Mouse (Mus musculus) liver, embryonic 13.5 days (tissue): ENCODE data around the gene Luc7l3. TPM values are rescaled to one million over a fixed set of nuclear protein-coding genes. Genes with fewer than 3 reads are reported as not detected.

Experiments
- ATAC-seq: fragments of 200-750 bp; cut with Nextera tagmentation; 2 replicates; pipeline ENCODE4 v1.8.0; 2017; ENCODE audit warnings: low read depth, mild to moderate bottlenecking, moderate number of reproducible peaks, moderate library complexity
- DNase-seq: peaks from one replicate; pipeline ENCODE4 v3.0.0; 2022
- H3K27ac ChIP-seq: fragments of 300-500 bp; sonication (generic); 2 replicates; pipeline ENCODE4 v1.5.1; 2015; ENCODE audit warnings: moderate library complexity, mild to moderate bottlenecking, inconsistent platforms
- H3K27me3 ChIP-seq: fragments of 300-500 bp; sonication (generic); 2 replicates; pipeline ENCODE4 v1.6.1; 2015; ENCODE audit warnings: mild to moderate bottlenecking, inconsistent platforms
- H3K36me3 ChIP-seq: fragments of 300-500 bp; sonication (generic); 2 replicates; pipeline ENCODE4 v1.6.1; 2015; ENCODE audit warnings: mild to moderate bottlenecking, inconsistent platforms
- H3K4me1 ChIP-seq: fragments of 300-500 bp; sonication (generic); replicated peaks from 2 replicates; pipeline ENCODE4 v1.6.1; 2015; ENCODE audit warnings: inconsistent platforms
- H3K4me2 ChIP-seq: fragments of 300-500 bp; sonication (generic); 2 replicates; pipeline ENCODE4 v1.6.1; 2015; ENCODE audit warnings: inconsistent platforms, mild to moderate bottlenecking, moderate library complexity
- H3K4me3 ChIP-seq: fragments of 300-500 bp; sonication (generic); replicated peaks from 2 replicates; pipeline ENCODE4 v1.5.1; 2015; ENCODE audit warnings: mild to moderate bottlenecking, inconsistent platforms
- H3K9ac ChIP-seq: fragments of 300-500 bp; sonication (generic); 2 replicates; pipeline ENCODE4 v1.6.1; 2015; ENCODE audit warnings: mild to moderate bottlenecking, inconsistent platforms
- H3K9me3 ChIP-seq: fragments of 300-500 bp; sonication (generic); replicated peaks from 2 replicates; pipeline ENCODE4 v1.6.1; 2016; ENCODE audit warnings: inconsistent platforms
- WGBS: fragments of 180-500 bp; shearing (Covaris S2); methylation state at CpG from one replicate; pipeline ENCODE4 v1.1.7; 2015; ENCODE audit not compliant: insufficient replicate concordance; 5-methylcytosine and 5-hydroxymethylcytosine counted together
- polyA plus RNA-seq: library from polyadenylated mRNA; unstranded; fragments of >200 nt; fragmentation: Nextera tagmentation; extraction: Ambion mirVana; gene quantifications from 2 replicates; pipeline ENCODE4 v1.2.1, GENCODE M21; 2015

Gene Luc7l3
- polyA plus RNA-seq, 1 experiment from 2014 or later, result 53.4 TPM

GRCm38 (mm10) chr11:94336551-94336950 lies 14.8 kb upstream of the Luc7l3 start:
- peaks cover 36% of the 10 kb centered on the region for H3K36me3 ChIP-seq
- no peaks in the 10 kb centered on the region for H3K27me3 ChIP-seq
- DNase-seq (no peak), ATAC-seq (no peak)
- no peak overlapping the region for H3K9ac ChIP-seq
- no peak overlapping the region for H3K4me3 ChIP-seq
- H3K27ac ChIP-seq, result no peak overlapping the region; the same call in 1 of the 2 replicates
- peaks cover 54% of the 10 kb centered on the region for H3K4me1 ChIP-seq
- H3K9me3 ChIP-seq, result no peaks in the 10 kb centered on the region
- H3K4me2 ChIP-seq, result no peak overlapping the region

- Histone ChIP-seq H3K4me3 (no peak overlapping the region; the same call in 1 of the 2 replicates), H3K27ac (peak overlapping the region; percentile 88), H3K27me3 (no peaks in the 10 kb centered on the region), H3K9me3 (no peaks in the 10 kb centered on the region), H3K4me2 (peak overlapping the region; percentile 56), H3K9ac (peak overlapping the region; percentile 56), H3K4me1 (peaks cover 67% of the 10 kb centered on the region), H3K36me3 (peaks cover 31% of the 10 kb centered on the region)
- peak; percentile 83 for DNase-seq
- WGBS, result 67% methylated on average over 8 of the region's 8 CpGs
- ATAC-seq, result peak; percentile 98
These were observed 12.7 kb upstream of the Luc7l3 start for GRCm38 (mm10) chr11:94334386-94334968.

- Histone ChIP-seq H3K27me3 (no peaks in the 10 kb centered on the region), H3K9ac (no peak overlapping the region), H3K4me2 (no peak overlapping the region), H3K4me3 (no peak overlapping the region), H3K9me3 (no peaks in the 10 kb centered on the region), H3K27ac (no peak overlapping the region), H3K36me3 (peaks cover 14% of the 10 kb centered on the region), H3K4me1 (peaks cover 75% of the 10 kb centered on the region)
- ATAC-seq, result no peak
- no peak for DNase-seq
- 88% methylated on average over 6 of the region's 6 CpGs for WGBS
These were observed 10.9 kb upstream of the Luc7l3 start for GRCm38 (mm10) chr11:94332726-94333125.

- H3K4me3 ChIP-seq, result no peak overlapping the region
- H3K27ac ChIP-seq, result no peak overlapping the region
These were observed 8.4 kb upstream of the Luc7l3 start for GRCm38 (mm10) chr11:94330211-94330610.

GRCm38 (mm10) chr11:94329270-94329891 lies 7.6 kb upstream of the Luc7l3 start:
- Histone ChIP-seq H3K4me3 (no peak overlapping the region), H3K27me3 (0 out of 2 replicates have a peak, but pooled peaks cover 5% of the 10 kb centered on the region), H3K36me3 (no peaks in the 10 kb centered on the region), H3K4me2 (peak overlapping the region; percentile 92), H3K4me1 (peaks cover 72% of the 10 kb centered on the region), H3K9ac (no peak overlapping the region), H3K27ac (no peak overlapping the region), H3K9me3 (no peaks in the 10 kb centered on the region)
- 58% methylated on average over 4 of the region's 4 CpGs for WGBS
- ATAC-seq, result no peak
- no peak for DNase-seq

More at GRCm38 (mm10) chr11:94330211-94330610, 8.4 kb upstream of the Luc7l3 start:
- no peaks in the 10 kb centered on the region for H3K9me3 ChIP-seq
- ATAC-seq (no peak), DNase-seq (no peak)
- peaks cover 3% of the 10 kb centered on the region; the same call in 1 of the 2 replicates for H3K36me3 ChIP-seq
- 0 out of 2 replicates have a peak, but pooled peaks cover 5% of the 10 kb centered on the region for H3K27me3 ChIP-seq
- no peak overlapping the region for H3K4me2 ChIP-seq
- peaks cover 79% of the 10 kb centered on the region for H3K4me1 ChIP-seq
- no peak overlapping the region for H3K9ac ChIP-seq
- WGBS, result 87% methylated on average over 3 of the region's 3 CpGs

GRCm38 (mm10) chr11:94328644-94329025 lies 6.8 kb upstream of the Luc7l3 start:
- DNase-seq (no peak), ATAC-seq (no peak)
- H3K36me3 ChIP-seq, result no peaks in the 10 kb centered on the region
- H3K4me1 ChIP-seq, result peaks cover 66% of the 10 kb centered on the region
- H3K4me2 ChIP-seq, result peak overlapping the region; percentile 92
- no peaks in the 10 kb centered on the region for H3K9me3 ChIP-seq
- H3K27ac ChIP-seq, result peak overlapping the region; percentile 87
- H3K4me3 ChIP-seq, result peak overlapping the region; percentile 80
- H3K27me3 ChIP-seq, result 0 out of 2 replicates have a peak, but pooled peaks cover 5% of the 10 kb centered on the region
- peak overlapping the region; percentile 88 for H3K9ac ChIP-seq
- WGBS, result 7% methylated on average over 10 of the region's 10 CpGs

- no peaks in the 10 kb centered on the region for H3K9me3 ChIP-seq
- H3K27ac ChIP-seq, result peak within 1 kb of the TSS; percentile 87
- peak; percentile 75 for DNase-seq
- peak within 1 kb of the TSS; percentile 80 for H3K4me3 ChIP-seq
- ATAC-seq, result peak; percentile 90
- H3K4me2 ChIP-seq, result peak within 1 kb of the TSS; percentile 92
- H3K4me1 ChIP-seq, result peaks cover 62% of the 10 kb centered on the region
- 0 out of 2 replicates have a peak, but pooled peaks cover 5% of the 10 kb centered on the region for H3K27me3 ChIP-seq
- no peaks in the 10 kb centered on the region for H3K36me3 ChIP-seq
- under 1% methylated on average over 74 of the region's 78 CpGs for WGBS
- peak within 1 kb of the TSS; percentile 88 for H3K9ac ChIP-seq
These were observed 6.2 kb upstream of the Luc7l3 start, which contains the start of gene Ankrd40 for GRCm38 (mm10) chr11:94327693-94328643. TSS of gene Ankrd40 (plus strand) at chr11:94328001.

GRCm38 (mm10) chr11:94326961-94327411 lies 5.2 kb upstream of the Luc7l3 start:
- 22% methylated on average over 10 of the region's 10 CpGs for WGBS
- DNase-seq (no peak), ATAC-seq (no peak)
- Histone ChIP-seq H3K4me3 (0 out of 2 replicates have a peak overlapping the region, but pooled peaks have one; percentile 2), H3K27ac (no peak overlapping the region), H3K4me1 (peaks cover 60% of the 10 kb centered on the region), H3K27me3 (0 out of 2 replicates have a peak, but pooled peaks cover 5% of the 10 kb centered on the region), H3K9me3 (no peaks in the 10 kb centered on the region), H3K9ac (no peak overlapping the region), H3K36me3 (no peaks in the 10 kb centered on the region), H3K4me2 (peak overlapping the region; percentile 92)

DNA sequence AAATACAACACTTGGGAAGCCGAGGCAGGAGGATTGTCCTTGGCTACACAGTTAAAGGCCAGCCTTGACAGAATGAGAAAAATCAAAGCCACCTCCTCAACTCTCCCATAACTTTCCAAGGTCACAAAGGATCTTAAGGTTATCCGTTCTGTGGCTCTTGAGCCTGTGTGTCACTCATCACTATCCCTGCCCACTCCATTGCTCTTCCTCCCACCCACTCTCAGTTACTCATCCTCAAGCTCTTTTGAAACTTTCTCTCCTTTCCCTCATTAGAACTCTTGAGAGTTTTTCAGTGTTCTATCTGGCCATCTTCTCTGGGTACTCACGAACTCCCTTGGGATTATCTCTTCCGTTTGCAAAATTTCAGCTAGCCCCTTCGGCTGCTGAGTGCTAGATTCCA lies 2.8 kb upstream of the Luc7l3 start:
- H3K4me1 ChIP-seq, result peaks cover 47% of the 10 kb centered on the region
- 0 out of 2 replicates have a peak, but pooled peaks cover under 1% of the 10 kb centered on the region for H3K36me3 ChIP-seq
- no peak overlapping the region for H3K27ac ChIP-seq
- no peak overlapping the region for H3K4me3 ChIP-seq
- H3K9ac ChIP-seq, result no peak overlapping the region
- WGBS, result 80% methylated on average over 5 of the region's 5 CpGs
- H3K4me2 ChIP-seq, result no peak overlapping the region
- no peaks in the 10 kb centered on the region for H3K9me3 ChIP-seq
- 0 out of 2 replicates have a peak, but pooled peaks cover 5% of the 10 kb centered on the region for H3K27me3 ChIP-seq
- ATAC-seq (no peak), DNase-seq (no peak)

- ATAC-seq, result no peak
- H3K4me2 ChIP-seq, result no peak overlapping the region
- H3K27ac ChIP-seq, result peak overlapping the region; percentile 97; the same call in 1 of the 2 replicates
- H3K36me3 ChIP-seq, result peaks cover 11% of the 10 kb centered on the region; the same call in 1 of the 2 replicates
- no peak for DNase-seq
- H3K9ac ChIP-seq, result no peak overlapping the region
- 84% methylated on average over 5 of the region's 5 CpGs for WGBS
- 0 out of 2 replicates have a peak, but pooled peaks cover 5% of the 10 kb centered on the region for H3K27me3 ChIP-seq
- H3K4me3 ChIP-seq, result no peak overlapping the region
- peaks cover 47% of the 10 kb centered on the region for H3K4me1 ChIP-seq
- no peaks in the 10 kb centered on the region for H3K9me3 ChIP-seq
These were observed 1.6 kb upstream of the Luc7l3 start for GRCm38 (mm10) chr11:94323271-94323925.
